Mouse (Mus musculus): ENCODE data around the gene Whrn. TPM values are rescaled to one million over a fixed set of nuclear protein-coding genes. Genes with fewer than 3 reads are reported as not detected.

Whrn gene
- total RNA-seq, 2 experiments from 2014 or later = 41.5 to 50.6 TPM

GRCm38 (mm10) chr4:63397981-63398537 lies 97.7 kb downstream of the Whrn start:
- intact Hi-C loops (cut with DNase I) = loop anchor here (2.0 kb wide), 1 partner anchor 23 kb away; no protein-coding TSS in a partner anchor

GRCm38 (mm10) chr4:63391322-63391721 lies 104.5 kb downstream of the Whrn start:
- DNase-seq (ENCODE audit: low spot score in 2 of 2) = no peak

More at GRCm38 (mm10) chr4:63397981-63398537, 97.7 kb downstream of the Whrn start:
- DNase-seq (ENCODE audit: low spot score in 2 of 2) = no peak

GRCm38 (mm10) chr4:63389887-63390528 lies 105.8 kb downstream of the Whrn start:
- DNase-seq (ENCODE audit: low spot score in 2 of 2) = no peak
- intact Hi-C loops (cut with DNase I) = no loop called here

More at GRCm38 (mm10) chr4:63391322-63391721, 104.5 kb downstream of the Whrn start:
- intact Hi-C loops (cut with DNase I) = no loop called here

- intact Hi-C loops (cut with DNase I) = no loop called here
- DNase-seq (ENCODE audit: low spot score in 2 of 2) = no peak
Measured at GRCm38 (mm10) chr4:63389121-63389886, 106.5 kb downstream of the Whrn start.

GRCm38 (mm10) chr4:63388029-63388428 lies 107.8 kb downstream of the Whrn start:
- intact Hi-C loops (cut with DNase I) = no loop called here

GRCm38 (mm10) chr4:63385784-63386183 lies 110.0 kb downstream of the Whrn start:
- intact Hi-C loops (cut with DNase I) = no loop called here
- no peak for DNase-seq (ENCODE audit: low spot score in 2 of 2)

More at GRCm38 (mm10) chr4:63388029-63388428, 107.8 kb downstream of the Whrn start:
- DNase-seq (ENCODE audit: low spot score in 2 of 2) = no peak

GRCm38 (mm10) chr4:63385253-63385652 lies 110.5 kb downstream of the Whrn start:
- intact Hi-C loops (cut with DNase I) = no loop called here
- no peak for DNase-seq (ENCODE audit: low spot score in 2 of 2)

GRCm38 (mm10) chr4:63384262-63384661 lies 111.5 kb downstream of the Whrn start:
- no peak for DNase-seq (ENCODE audit: low spot score in 2 of 2)
- intact Hi-C loops (cut with DNase I) = no loop called here

GRCm38 (mm10) chr4:63383474-63383873 lies 112.3 kb downstream of the Whrn start:
- intact Hi-C loops (cut with DNase I) = no loop called here
- no peak for DNase-seq (ENCODE audit: low spot score in 2 of 2)

GRCm38 (mm10) chr4:63382676-63383369 lies 113.0 kb downstream of the Whrn start:
- no peak for DNase-seq (ENCODE audit: low spot score in 2 of 2)
- intact Hi-C loops (cut with DNase I) = no loop called here

GRCm38 (mm10) chr4:63377483-63377882 lies 118.3 kb downstream of the Whrn start:
- no peak for DNase-seq (ENCODE audit: low spot score in 2 of 2)
- intact Hi-C loops (cut with DNase I) = no loop called here

- intact Hi-C loops (cut with DNase I) = loop anchor here (2.0 kb wide), 1 partner anchor 23 kb away; no protein-coding TSS in a partner anchor
- no peak for DNase-seq (ENCODE audit: low spot score in 2 of 2)
Measured at GRCm38 (mm10) chr4:63375367-63375766, 120.4 kb downstream of the Whrn start.

- no peak for DNase-seq (ENCODE audit: low spot score in 2 of 2)
- intact Hi-C loops (cut with DNase I) = loop anchor here (2.0 kb wide), 1 partner anchor 24 kb away; no protein-coding TSS in a partner anchor
Measured at GRCm38 (mm10) chr4:63374331-63374730, 121.5 kb downstream of the Whrn start.

GRCm38 (mm10) chr4:63373404-63373803 lies 122.4 kb downstream of the Whrn start:
- DNase-seq (ENCODE audit: low spot score in 2 of 2) = no peak
- intact Hi-C loops (cut with DNase I) = no loop called here

GRCm38 (mm10) chr4:63371890-63372289 lies 123.9 kb downstream of the Whrn start:
- intact Hi-C loops (cut with DNase I) = no loop called here
- no peak for DNase-seq (ENCODE audit: low spot score in 2 of 2)

- no peak for DNase-seq (ENCODE audit: low spot score in 2 of 2)
Measured at GRCm38 (mm10) chr4:63370897-63371296, 124.9 kb downstream of the Whrn start.

GRCm38 (mm10) chr4:63368577-63368976 lies 127.2 kb downstream of the Whrn start:
- intact Hi-C loops (cut with DNase I) = loop anchor here (2.0 to 5.0 kb wide), 3 partner anchors 40 to 1124 kb away; no protein-coding TSS in a partner anchor
- DNase-seq (ENCODE audit: low spot score in 2 of 2) = peak; percentile 74 to 85

More at GRCm38 (mm10) chr4:63370897-63371296, 124.9 kb downstream of the Whrn start:
- intact Hi-C loops (cut with DNase I) = no loop called here
